Mouse (Mus musculus) naive thymus-derived CD4-positive, alpha-beta T cell, adult 2 months (primary cell): ENCODE data around the gene Grin3b.
A peak's percentile ranks its signal among the peaks of the same experiment; 100 is the strongest.

Source experiments
- DNase-seq: peaks from one replicate; pipeline ENCODE4 v3.0.0-alpha.2; 2011; ENCODE audit warnings: low read depth

The Grin3b gene

DNA sequence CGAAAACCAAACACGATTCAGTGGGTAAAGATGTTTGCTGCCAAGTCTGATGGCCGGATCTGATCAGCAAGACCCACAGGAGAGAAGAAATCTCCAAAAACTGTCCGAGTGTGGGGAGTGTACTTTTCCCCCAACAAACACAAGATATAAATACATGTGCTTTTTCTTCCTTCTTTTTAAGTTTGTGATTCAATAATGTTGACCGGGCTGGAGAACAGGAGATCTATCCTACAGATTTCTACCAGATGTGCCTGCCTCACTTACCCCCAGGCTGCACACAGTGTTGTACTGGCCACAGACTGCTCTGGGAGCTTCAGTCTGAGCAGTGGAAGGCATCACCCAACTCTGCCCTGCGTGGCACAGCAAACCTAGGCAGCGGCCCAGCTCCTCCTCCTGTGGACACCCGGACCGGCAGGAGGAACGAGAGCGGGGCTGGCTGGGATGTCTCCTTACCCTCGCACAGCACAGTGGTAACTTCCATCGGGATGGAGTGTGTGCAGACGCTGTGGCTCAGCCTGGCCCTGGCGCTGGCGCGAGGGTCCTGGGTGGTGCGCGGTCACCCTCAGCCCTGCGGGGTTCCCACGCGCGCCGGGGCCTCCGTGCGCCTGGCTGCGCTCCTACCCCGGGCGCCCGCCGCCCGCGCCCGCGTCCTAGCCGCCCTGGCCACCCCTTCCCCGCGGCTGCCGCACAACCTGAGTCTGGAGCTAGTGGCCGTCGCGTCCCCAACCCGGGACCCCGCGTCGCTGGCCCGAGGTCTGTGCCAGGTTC lies at the start of gene Grin3b:
Gene Grin3b, plus strand, starts transcription at position 301 of the 768 bp plus-strand sequence.
- DNase-seq: no peak

GRCm38 (mm10) chr10:79920958-79921535 lies 49.5 kb upstream of the Grin3b start, which contains the start of gene R3hdm4:
Gene R3hdm4 (minus strand): TSS chr10:79921208.
- DNase-seq: peak; percentile 40

- DNase-seq: no peak
Measured at GRCm38 (mm10) chr10:79921572-79921971, 48.9 kb upstream of the Grin3b start.

DNA sequence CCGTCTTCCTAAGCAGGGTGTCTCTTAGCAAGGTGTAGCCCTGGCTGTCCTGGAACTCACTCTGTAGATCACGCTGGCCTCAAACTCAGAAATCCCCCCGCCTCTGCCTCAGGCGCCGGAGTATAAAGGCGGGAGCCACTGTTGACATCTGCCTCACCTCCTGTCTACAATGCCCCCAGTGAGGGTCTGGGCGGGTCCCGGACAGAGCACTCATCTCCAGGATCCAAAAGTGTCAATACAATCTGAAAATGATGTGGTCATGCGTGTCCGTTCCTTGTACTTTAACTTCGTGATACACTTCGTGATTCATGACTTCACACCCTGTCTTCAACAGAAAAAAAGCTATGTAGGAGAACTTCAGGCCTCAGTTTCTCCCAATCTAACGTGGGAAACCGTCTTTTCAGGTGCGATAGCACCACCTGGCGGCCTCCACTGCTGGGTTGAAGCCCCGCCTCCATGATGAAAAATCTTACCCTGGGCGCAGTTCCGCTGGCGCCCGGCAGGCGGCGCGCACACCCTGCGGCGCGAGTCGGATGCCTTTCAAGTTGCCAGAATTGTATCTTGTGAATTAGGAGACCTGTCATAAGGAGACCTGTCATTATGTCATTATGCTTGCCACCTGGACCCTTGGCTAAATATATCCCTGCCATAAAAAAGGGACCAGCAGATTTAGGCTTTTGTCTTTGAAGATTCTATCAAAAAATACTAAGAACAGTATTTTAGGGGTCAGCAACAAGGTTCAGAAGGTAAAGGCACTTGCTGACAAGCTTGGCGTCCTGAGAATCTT lies 45.3 kb upstream of the Grin3b start:
- DNase-seq: peak; percentile 97

- peak; percentile 71 for DNase-seq
Measured at GRCm38 (mm10) chr10:79925785-79926490, 44.6 kb upstream of the Grin3b start.

DNA sequence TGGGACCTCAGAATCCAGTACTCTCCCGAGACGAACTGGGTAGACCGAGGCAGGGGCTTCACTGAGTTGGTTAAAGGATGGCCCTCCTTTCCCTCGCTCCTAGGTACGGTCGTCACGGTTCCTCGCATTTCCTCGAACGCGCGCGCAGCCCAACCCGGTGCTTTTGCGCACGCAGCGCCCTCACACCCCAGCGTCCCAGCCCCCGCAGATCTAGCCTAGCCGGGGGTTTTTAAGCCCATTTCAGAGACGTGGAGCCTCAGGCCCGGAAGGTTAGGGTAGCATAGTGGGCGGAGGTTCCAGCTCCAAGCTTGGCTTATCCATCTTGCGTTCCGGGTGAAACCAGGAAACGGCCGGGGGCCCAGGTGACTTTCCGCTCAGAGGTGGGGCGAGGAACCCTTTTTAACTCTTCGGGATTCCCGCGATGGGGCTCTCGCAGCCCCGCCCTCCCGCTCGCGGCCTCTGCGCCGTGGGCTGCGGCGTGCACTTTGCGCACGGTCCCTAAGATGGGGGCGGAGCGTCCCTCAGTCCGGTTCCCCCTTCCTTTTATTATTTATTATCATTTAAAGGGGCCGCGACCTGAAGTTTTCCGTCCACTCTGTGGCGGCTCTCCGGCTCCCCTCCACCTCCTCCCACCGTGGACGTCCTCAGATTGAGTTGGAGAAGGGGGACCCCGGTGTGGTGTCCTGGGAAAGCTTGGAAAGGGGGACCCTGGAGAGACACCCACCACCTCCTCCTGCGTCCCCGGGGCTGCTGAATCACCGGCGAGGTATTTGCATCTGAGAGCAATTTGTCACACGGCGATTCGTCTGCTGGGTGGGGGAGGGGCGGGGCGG lies 43.8 kb upstream of the Grin3b start, which contains the start of gene Arid3a:
Gene Arid3a, plus strand, starts transcription at position 553 of the 833 bp plus-strand sequence.
- DNase-seq: peak; percentile 95

GRCm38 (mm10) chr10:79927324-79928029 lies 43.0 kb upstream of the Grin3b start:
- peak; percentile 76 for DNase-seq

GRCm38 (mm10) chr10:79928030-79928694 lies 42.4 kb upstream of the Grin3b start:
- DNase-seq: peak; percentile 60

DNA sequence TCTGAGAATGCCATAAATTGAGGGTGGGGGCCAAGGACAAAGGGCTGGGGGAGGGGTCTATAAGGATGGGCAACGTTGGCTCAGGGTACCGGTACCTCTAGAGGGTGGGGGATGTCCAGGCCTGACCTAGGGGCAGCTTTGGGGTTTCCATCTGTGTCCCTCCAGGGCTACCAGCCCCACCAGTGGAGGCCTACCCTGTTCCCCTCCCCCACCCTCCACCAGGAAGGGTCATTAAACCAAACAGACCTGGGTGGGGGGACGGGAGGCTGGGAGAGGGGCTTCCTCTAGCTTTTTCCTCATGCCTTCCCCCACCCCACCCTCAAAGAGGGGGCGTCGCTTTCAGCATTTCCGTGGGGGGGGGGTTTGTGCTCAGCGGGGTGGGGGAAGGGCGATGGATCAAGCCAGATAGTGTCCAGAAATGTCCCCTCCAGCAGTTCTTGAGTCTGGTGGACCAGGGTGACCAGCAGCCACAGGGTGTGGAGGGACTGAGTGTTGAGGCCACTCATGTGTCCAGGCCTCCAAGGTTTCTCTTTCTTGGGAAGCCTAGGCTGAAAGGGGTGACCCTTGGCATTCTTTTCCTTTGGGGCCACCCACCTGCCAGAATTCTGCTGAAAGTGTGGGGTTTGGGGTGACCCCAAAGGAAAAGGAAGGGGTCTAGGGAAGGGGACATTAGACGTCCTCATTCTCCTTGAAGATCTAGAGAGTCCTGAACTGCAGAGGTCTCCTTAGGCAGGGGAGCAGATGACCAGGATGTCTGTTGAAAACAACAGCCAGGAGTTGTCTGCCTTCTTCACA lies 41.4 kb upstream of the Grin3b start:
- peak; percentile 10 for DNase-seq

DNA sequence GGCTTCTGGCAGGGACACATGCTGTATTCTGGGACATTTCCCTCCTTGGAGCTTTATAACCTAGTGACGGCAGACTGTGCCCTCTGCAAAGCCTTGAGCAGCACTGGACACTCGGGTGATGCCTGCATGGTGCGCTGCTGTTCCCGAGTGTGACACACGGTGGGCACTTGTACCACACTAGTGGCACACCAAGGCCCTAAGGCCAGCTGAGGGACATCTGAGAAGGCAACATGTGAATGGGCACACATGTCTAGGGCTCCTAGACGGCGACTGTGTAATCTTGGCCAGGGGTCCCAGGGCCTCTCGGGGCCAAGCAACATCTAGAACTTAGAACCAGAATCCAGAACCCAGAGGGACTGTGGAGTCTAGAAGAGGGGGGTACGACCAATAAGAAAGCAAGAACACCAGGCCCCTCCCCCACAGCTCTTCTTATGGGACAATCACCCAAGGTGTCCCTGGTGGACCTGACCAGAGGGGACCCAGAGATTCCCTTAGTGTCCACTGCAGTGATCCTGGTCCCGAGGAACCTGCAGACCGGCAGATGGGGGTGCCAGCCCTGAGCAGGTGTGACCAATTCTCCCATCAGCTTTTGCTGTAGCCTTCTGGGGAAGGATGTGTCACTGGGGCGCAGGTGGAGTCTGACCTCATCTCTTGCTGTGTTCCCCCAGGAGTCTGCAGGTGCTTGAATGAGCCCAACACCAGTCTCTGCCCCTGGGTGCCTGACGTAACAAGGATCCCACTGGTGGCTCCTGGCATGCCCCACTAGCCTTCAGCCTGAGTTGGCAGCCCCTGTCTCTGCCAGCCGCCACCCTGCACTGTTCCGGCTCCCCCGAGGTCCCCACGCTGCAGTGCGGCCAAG lies 40.3 kb upstream of the Grin3b start:
- peak; percentile 10 for DNase-seq

DNA sequence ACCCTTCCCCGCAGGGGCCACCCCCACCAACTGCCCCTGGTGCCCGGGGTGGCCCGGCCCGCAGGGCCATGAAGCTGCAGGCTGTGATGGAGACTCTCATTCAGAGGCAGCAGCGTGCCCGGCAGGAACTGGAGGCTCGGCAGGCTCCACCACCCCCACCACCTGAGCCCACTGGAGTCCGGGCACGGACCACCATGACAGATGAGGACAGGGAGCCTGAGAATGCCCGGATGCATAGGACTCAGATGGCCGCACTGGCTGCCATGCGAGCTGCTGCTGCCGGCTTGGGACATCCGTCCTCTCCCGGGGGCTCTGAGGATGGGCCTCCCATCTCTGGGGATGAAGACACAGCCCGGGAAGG lies 39.7 kb upstream of the Grin3b start:
- DNase-seq: no peak

GRCm38 (mm10) chr10:79931797-79932196 lies 38.7 kb upstream of the Grin3b start:
- DNase-seq: no peak

GRCm38 (mm10) chr10:79932736-79933135 lies 37.8 kb upstream of the Grin3b start:
- DNase-seq: no peak

DNA sequence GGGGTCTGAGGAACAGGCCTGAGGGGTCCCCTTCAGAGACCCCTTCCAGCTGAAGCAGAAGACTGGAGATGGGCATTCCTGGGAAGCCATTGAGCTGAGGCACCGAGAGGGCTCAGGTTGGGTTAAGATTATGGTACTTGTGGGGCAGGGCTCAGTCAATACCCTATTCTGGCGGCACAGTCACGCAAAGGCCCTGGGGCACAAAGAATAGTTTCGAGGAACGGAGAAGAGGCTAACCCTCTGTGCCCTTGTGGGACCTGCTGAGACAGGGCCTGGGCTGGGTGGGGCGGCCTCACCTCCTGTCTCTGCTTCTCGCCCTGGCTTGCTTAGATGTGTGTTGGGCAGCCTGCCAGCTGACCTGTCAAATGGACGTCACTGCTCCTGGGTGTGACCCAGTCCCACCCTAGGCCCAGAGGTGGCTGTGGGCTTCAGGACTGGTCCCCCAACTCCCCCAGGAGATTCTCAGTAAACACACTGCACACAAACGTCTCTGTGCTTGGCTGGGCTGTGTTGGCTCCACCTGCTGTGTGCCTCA lies 37.3 kb upstream of the Grin3b start:
- DNase-seq: no peak

GRCm38 (mm10) chr10:79933861-79934260 lies 36.7 kb upstream of the Grin3b start:
- DNase-seq: no peak

DNA sequence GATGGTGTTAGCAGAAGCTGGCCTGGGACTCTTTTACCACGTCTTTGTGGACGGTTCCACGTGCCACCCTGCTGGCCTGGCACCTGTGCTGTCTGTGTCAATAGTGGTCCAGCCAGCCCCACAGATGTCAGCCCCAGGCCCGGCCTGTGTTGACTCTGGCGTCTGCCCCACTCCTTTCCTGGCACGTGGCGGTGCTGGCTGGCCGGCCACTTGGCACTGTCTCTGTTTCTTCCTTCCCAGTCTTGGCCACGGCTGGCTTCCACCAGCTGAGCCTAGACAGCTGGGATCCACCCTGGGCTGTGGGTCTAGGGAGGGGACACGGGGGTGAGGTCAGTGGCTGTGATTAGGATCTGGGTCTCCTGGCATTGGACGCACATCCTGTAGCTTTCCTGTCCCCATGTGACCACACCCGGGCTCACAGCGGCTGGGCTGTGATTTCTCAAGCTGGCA lies 36.2 kb upstream of the Grin3b start:
- DNase-seq: no peak

- DNase-seq: peak; percentile 6
Measured at GRCm38 (mm10) chr10:79934794-79935569, 35.5 kb upstream of the Grin3b start.
